ENCODE assay signal across 8 mouse cellular contexts in genomic region chr15:12268021-12268420, GRCm38 (mm10). TPM values are rescaled to one million over a fixed set of nuclear protein-coding genes. Genes with fewer than 3 reads are reported as not detected.
DNase-seq lines count a peak whose midpoint lies in the region; ATAC-seq lines count a peak whose summit lies in the region.

No protein-coding gene starts in this region.

- H3K4me1 ChIP-seq in forebrain, embryonic 14.5 days (ENCODE audit: control insufficient read depth, insufficient read depth, low read length) = no peaks in the 10 kb centered on the region
- no peaks in the 10 kb centered on the region for H3K4me1 ChIP-seq in hindbrain, embryonic 12.5 days
- peaks cover 9% of the 10 kb centered on the region; the same call in 1 of the 2 replicates for H3K4me1 ChIP-seq in lung, embryonic 16.5 days (replicated peaks; ENCODE audit: control insufficient read depth, insufficient read depth, low read length)

- no peak overlapping the region for H3K27ac ChIP-seq in forebrain, embryonic 14.5 days (ENCODE audit: low read depth, low read length)
- H3K27ac ChIP-seq in hindbrain, embryonic 12.5 days = no peak overlapping the region
- no peak overlapping the region for H3K27ac ChIP-seq in lung, embryonic 16.5 days (ENCODE audit: low read length)

- H3K4me2 ChIP-seq in forebrain, embryonic 14.5 days (ENCODE audit: low read length) = no peak overlapping the region
- no peak overlapping the region for H3K4me2 ChIP-seq in hindbrain, embryonic 12.5 days (replicated peaks)
- no peak overlapping the region for H3K4me2 ChIP-seq in lung, embryonic 16.5 days (ENCODE audit: low read depth, low read length)

- peak; percentile 60 for DNase-seq in Muller cell, postnatal 12 days (ENCODE audit: inconsistent ontology term)
- peak; percentile 55 for DNase-seq in cerebellum, adult 11-12 months
- peak; percentile 78 for DNase-seq in forebrain, embryonic 14.5 days (ENCODE audit: low spot score)
- DNase-seq in layer of hippocampus, adult 9-11 months = peak; percentile 43
- DNase-seq in ovary, postnatal 36 days (ENCODE audit: low spot score) = peak; percentile 63
- DNase-seq in thymus, postnatal 36 days = peak; percentile 73 to 77

- WGBS in forebrain, embryonic 14.5 days = 50% methylated on average over 1 of the region's 1 CpGs
- 50% methylated on average over 1 of the region's 1 CpGs for WGBS in hindbrain, embryonic 12.5 days
- 45% methylated on average over 1 of the region's 1 CpGs for WGBS in lung, embryonic 16.5 days

- H3K4me3 ChIP-seq in forebrain, embryonic 14.5 days (ENCODE audit: low read depth, low read length) = no peak overlapping the region
- H3K4me3 ChIP-seq in hindbrain, embryonic 12.5 days = no peak overlapping the region
- H3K4me3 ChIP-seq in lung, embryonic 16.5 days (ENCODE audit: low read length) = no peak overlapping the region

- H3K36me3 ChIP-seq in forebrain, embryonic 14.5 days (ENCODE audit: control insufficient read depth, insufficient read depth, low read length) = peaks cover 68% of the 10 kb centered on the region
- peaks cover 82% of the 10 kb centered on the region for H3K36me3 ChIP-seq in hindbrain, embryonic 12.5 days
- H3K36me3 ChIP-seq in lung, embryonic 16.5 days (ENCODE audit: control insufficient read depth, insufficient read depth, low read length) = peaks cover 34% of the 10 kb centered on the region

- H3K9ac ChIP-seq in forebrain, embryonic 14.5 days (ENCODE audit: low read length) = no peak overlapping the region
- 0 out of 2 replicates have a peak overlapping the region, but pooled peaks have one; percentile 18 for H3K9ac ChIP-seq in hindbrain, embryonic 12.5 days
- no peak overlapping the region for H3K9ac ChIP-seq in lung, embryonic 16.5 days (ENCODE audit: low read length)

- H3K27me3 ChIP-seq in forebrain, embryonic 14.5 days (replicated peaks; ENCODE audit: control insufficient read depth, insufficient read depth, low read length) = no peaks in the 10 kb centered on the region
- H3K27me3 ChIP-seq in hindbrain, embryonic 12.5 days = no peaks in the 10 kb centered on the region
- no peaks in the 10 kb centered on the region for H3K27me3 ChIP-seq in lung, embryonic 16.5 days (ENCODE audit: control insufficient read depth, insufficient read depth, low read depth, low read length)

- ATAC-seq in forebrain, embryonic 14.5 days = peak; percentile 57; the same call in 1 of the 2 replicates
- ATAC-seq in hindbrain, embryonic 12.5 days (ENCODE audit: low FRiP score) = peak; percentile 73
- ATAC-seq in lung, embryonic 16.5 days (ENCODE audit: low read depth) = peak; percentile 48; the same call in 1 of the 2 replicates

- no peaks in the 10 kb centered on the region for H3K9me3 ChIP-seq in forebrain, embryonic 14.5 days (replicated peaks; ENCODE audit: control insufficient read depth, low read length)
- no peaks in the 10 kb centered on the region for H3K9me3 ChIP-seq in hindbrain, embryonic 12.5 days (replicated peaks)
- H3K9me3 ChIP-seq in lung, embryonic 16.5 days (ENCODE audit: control insufficient read depth, low read length) = no peaks in the 10 kb centered on the region

RNA-seq across cellular contexts. Expression of gene Golph3, which starts 53.2 kb away (rescaled TPM):
- 83.0 and 88.5 TPM in 2 replicates for polyA plus RNA-seq in forebrain, embryonic 14.5 days (2014; fragmentation: Nextera tagmentation; extraction: Ambion mirVana)
- polyA plus RNA-seq in hindbrain, embryonic 12.5 days (2016; fragmentation: Nextera tagmentation; extraction: Ambion mirVana) = 97.9 and 107 TPM in 2 replicates
- 71.3 and 72.0 TPM in 2 replicates for polyA plus RNA-seq in lung, embryonic 16.5 days (2015; fragmentation: Nextera tagmentation; extraction: Ambion mirVana)

RNA-seq across cellular contexts. Expression of gene 1810049J17Rik, which starts 53.7 kb away (rescaled TPM):
- polyA plus RNA-seq in forebrain, embryonic 14.5 days (2014; fragmentation: Nextera tagmentation; extraction: Ambion mirVana) = 1.2 and 1.6 TPM in 2 replicates
- polyA plus RNA-seq in hindbrain, embryonic 12.5 days (2016; fragmentation: Nextera tagmentation; extraction: Ambion mirVana) = 0.80 and 1.1 TPM in 2 replicates
- polyA plus RNA-seq in lung, embryonic 16.5 days (2015; fragmentation: Nextera tagmentation; extraction: Ambion mirVana) = 0.67 TPM in 1 of 2 replicates, not detected in the other
